Mouse (Mus musculus) skeletal muscle tissue, adult 2 months (tissue): ENCODE results near the gene Atrn.
A peak's percentile ranks its signal among the peaks of the same experiment; 100 is the strongest.

Experiments used
- DNase-seq: peaks from one replicate; pipeline ENCODE4 v3.0.0-alpha.2; 2012; ENCODE audit warnings: low read depth, low spot score

Atrn gene

GRCm38 (mm10) chr2:130905751-130906583, at the start of gene Atrn, which contains the start of gene 4930402H24Rik:
Atrn (plus strand) TSS chr2:130906495.
4930402H24Rik (minus strand) TSS chr2:130906406.
- peak; percentile 78 for DNase-seq

GRCm38 (mm10) chr2:130862091-130862490, 44.2 kb upstream of the Atrn start:
- DNase-seq = no peak

- DNase-seq = no peak
Observed at GRCm38 (mm10) chr2:130870916-130871315, 35.4 kb upstream of the Atrn start.

- DNase-seq = no peak
Observed at GRCm38 (mm10) chr2:130877376-130877775, 28.9 kb upstream of the Atrn start.

- no peak for DNase-seq
Observed at GRCm38 (mm10) chr2:130886983-130887382, 19.3 kb upstream of the Atrn start.

GRCm38 (mm10) chr2:130887456-130887855, 18.8 kb upstream of the Atrn start:
- no peak for DNase-seq

GRCm38 (mm10) chr2:130896944-130897343, 9.4 kb upstream of the Atrn start:
- no peak for DNase-seq

GRCm38 (mm10) chr2:130897856-130898255, 8.4 kb upstream of the Atrn start:
- no peak for DNase-seq

- DNase-seq = no peak
Observed at GRCm38 (mm10) chr2:130898783-130899182, 7.5 kb upstream of the Atrn start.

- no peak for DNase-seq
Observed at GRCm38 (mm10) chr2:130906584-130907315, 455 bp downstream of the Atrn start.

- DNase-seq = no peak
Observed at GRCm38 (mm10) chr2:130911691-130912090, 5.4 kb downstream of the Atrn start.

GRCm38 (mm10) chr2:130914873-130915272, 8.6 kb downstream of the Atrn start:
- no peak for DNase-seq

GRCm38 (mm10) chr2:130916521-130917147, 10.3 kb downstream of the Atrn start:
- DNase-seq = no peak

- no peak for DNase-seq
Observed at GRCm38 (mm10) chr2:130917686-130918085, 11.4 kb downstream of the Atrn start.

GRCm38 (mm10) chr2:130919062-130919593, 12.8 kb downstream of the Atrn start:
- DNase-seq = no peak

GRCm38 (mm10) chr2:130924950-130925349, 18.7 kb downstream of the Atrn start:
- no peak for DNase-seq

- DNase-seq = no peak
Observed at GRCm38 (mm10) chr2:130928031-130928430, 21.7 kb downstream of the Atrn start.

GRCm38 (mm10) chr2:130928530-130928929, 22.2 kb downstream of the Atrn start:
- no peak for DNase-seq

GRCm38 (mm10) chr2:130929994-130930393, 23.7 kb downstream of the Atrn start:
- no peak for DNase-seq

GRCm38 (mm10) chr2:130932865-130933264, 26.6 kb downstream of the Atrn start:
- peak; percentile 13 for DNase-seq

GRCm38 (mm10) chr2:130949781-130950180, 43.5 kb downstream of the Atrn start:
- DNase-seq = no peak

GRCm38 (mm10) chr2:130950548-130950947, 44.3 kb downstream of the Atrn start:
- peak; percentile 64 for DNase-seq
